Mouse (Mus musculus) frontal cortex, postnatal 14 days (tissue): Measurements from ENCODE around the gene Dclk2.

Experiments used
- DNase-seq, 2 experiments: peaks; one replicate each; pipeline ENCODE4 v3.0.0; 2022; ENCODE audit warnings: low spot score in 2 of 2

Dclk2 gene

GRCm38 (mm10) chr3:86845578-86845977, 75.1 kb downstream of the Dclk2 start:
- DNase-seq: no peak

- peak in 1 of 2 experiments; percentile 27 for DNase-seq
These were observed 75.7 kb downstream of the Dclk2 start for GRCm38 (mm10) chr3:86844804-86845481.

- DNase-seq: no peak
These were observed 78.2 kb downstream of the Dclk2 start for GRCm38 (mm10) chr3:86842461-86842860.

- no peak for DNase-seq
These were observed 81.0 kb downstream of the Dclk2 start for GRCm38 (mm10) chr3:86839606-86840005.

GRCm38 (mm10) chr3:86837386-86837785, 83.3 kb downstream of the Dclk2 start:
- no peak for DNase-seq

GRCm38 (mm10) chr3:86835180-86835579, 85.5 kb downstream of the Dclk2 start:
- no peak for DNase-seq

GRCm38 (mm10) chr3:86834341-86834740, 86.3 kb downstream of the Dclk2 start:
- no peak for DNase-seq

GRCm38 (mm10) chr3:86832591-86833267, 87.9 kb downstream of the Dclk2 start:
- DNase-seq: no peak

- no peak for DNase-seq
These were observed 88.5 kb downstream of the Dclk2 start for GRCm38 (mm10) chr3:86832115-86832514.

GRCm38 (mm10) chr3:86827506-86827905, 93.1 kb downstream of the Dclk2 start:
- DNase-seq: no peak

GRCm38 (mm10) chr3:86821383-86821782, 99.3 kb downstream of the Dclk2 start:
- no peak for DNase-seq

- DNase-seq: no peak
These were observed 100.3 kb downstream of the Dclk2 start for GRCm38 (mm10) chr3:86820344-86820743.

GRCm38 (mm10) chr3:86819372-86819771, 101.3 kb downstream of the Dclk2 start:
- DNase-seq: no peak

GRCm38 (mm10) chr3:86818001-86818585, 102.6 kb downstream of the Dclk2 start:
- DNase-seq: no peak

GRCm38 (mm10) chr3:86812689-86813088, 108.0 kb downstream of the Dclk2 start:
- DNase-seq: peak; percentile 59 to 65

- DNase-seq: no peak
These were observed 109.7 kb downstream of the Dclk2 start for GRCm38 (mm10) chr3:86810908-86811307.

GRCm38 (mm10) chr3:86809646-86810045, 111.0 kb downstream of the Dclk2 start:
- DNase-seq: no peak

- no peak for DNase-seq
These were observed 111.5 kb downstream of the Dclk2 start for GRCm38 (mm10) chr3:86809199-86809598.

GRCm38 (mm10) chr3:86807750-86808467, 112.7 kb downstream of the Dclk2 start:
- DNase-seq: peak; percentile 66 to 68

GRCm38 (mm10) chr3:86806834-86807233, 113.8 kb downstream of the Dclk2 start:
- no peak for DNase-seq

- no peak for DNase-seq
These were observed 116.4 kb downstream of the Dclk2 start for GRCm38 (mm10) chr3:86804265-86804664.

GRCm38 (mm10) chr3:86802825-86803224, 117.8 kb downstream of the Dclk2 start:
- no peak for DNase-seq
